Mouse (Mus musculus): ENCODE data around the gene Gpat2. TPM values are rescaled to one million over a fixed set of nuclear protein-coding genes. Genes with fewer than 3 reads are reported as not detected.

Gene Gpat2
- polyA plus RNA-seq, 1 experiment from 2014 or later, result 0.07 TPM

GRCm38 (mm10) chr2:127470661-127471060 is 45.7 kb downstream of the Gpat2 start:
- Histone ChIP-seq H3K4me3 (ENCODE audit: low read depth, low read length) (no peak overlapping the region), H3K4me2 (replicated peaks; ENCODE audit: low read depth) (no peak overlapping the region), H3K9me3 (ENCODE audit: control insufficient read depth) (no peaks in the 10 kb centered on the region), H3K36me3 (ENCODE audit: control insufficient read depth, insufficient read depth) (no peaks in the 10 kb centered on the region), H3K27ac (ENCODE audit: low read depth, low read length) (no peak overlapping the region), H3K9ac (ENCODE audit: low read depth, low read length) (no peak overlapping the region), H3K4me1 (replicated peaks; ENCODE audit: control insufficient read depth, insufficient read depth, low read length) (no peaks in the 10 kb centered on the region), H3K27me3 (replicated peaks; ENCODE audit: control insufficient read depth, insufficient read depth, low read length) (no peaks in the 10 kb centered on the region)
- TF ChIP-seq CTCF (IDR thresholded peaks at IDR 0.05; ENCODE audit: low read depth), result no peak
- 74% methylated on average over 10 of the region's 10 CpGs for WGBS
- no peak for ATAC-seq

GRCm38 (mm10) chr2:127471281-127471680 is 46.3 kb downstream of the Gpat2 start:
- H3K27me3 ChIP-seq (replicated peaks; ENCODE audit: control insufficient read depth, insufficient read depth, low read length), result no peaks in the 10 kb centered on the region
- no peaks in the 10 kb centered on the region for H3K4me1 ChIP-seq (replicated peaks; ENCODE audit: control insufficient read depth, insufficient read depth, low read length)
- no peak overlapping the region for H3K4me3 ChIP-seq (ENCODE audit: low read depth, low read length)
- no peaks in the 10 kb centered on the region for H3K9me3 ChIP-seq (ENCODE audit: control insufficient read depth)
- 77% methylated on average over 8 of the region's 8 CpGs for WGBS
- no peaks in the 10 kb centered on the region for H3K36me3 ChIP-seq (ENCODE audit: control insufficient read depth, insufficient read depth)
- no peak overlapping the region for H3K27ac ChIP-seq (ENCODE audit: low read depth, low read length)
- H3K4me2 ChIP-seq (replicated peaks; ENCODE audit: low read depth), result no peak overlapping the region
- no peak overlapping the region for H3K9ac ChIP-seq (ENCODE audit: low read depth, low read length)
- no peak for ATAC-seq
- no peak for TF ChIP-seq CTCF (IDR thresholded peaks at IDR 0.05; ENCODE audit: low read depth)

GRCm38 (mm10) chr2:127472279-127472678 is 47.3 kb downstream of the Gpat2 start:
- TF ChIP-seq CTCF (IDR thresholded peaks at IDR 0.05; ENCODE audit: low read depth), result no peak
- no peak overlapping the region for H3K4me3 ChIP-seq (ENCODE audit: low read depth, low read length)
- H3K4me2 ChIP-seq (replicated peaks; ENCODE audit: low read depth), result no peak overlapping the region
- no peaks in the 10 kb centered on the region for H3K27me3 ChIP-seq (replicated peaks; ENCODE audit: control insufficient read depth, insufficient read depth, low read length)
- ATAC-seq, result no peak
- WGBS, result 75% methylated on average over 3 of the region's 3 CpGs
- H3K36me3 ChIP-seq (ENCODE audit: control insufficient read depth, insufficient read depth), result no peaks in the 10 kb centered on the region
- no peak overlapping the region for H3K27ac ChIP-seq (ENCODE audit: low read depth, low read length)
- no peaks in the 10 kb centered on the region for H3K9me3 ChIP-seq (ENCODE audit: control insufficient read depth)
- H3K4me1 ChIP-seq (replicated peaks; ENCODE audit: control insufficient read depth, insufficient read depth, low read length), result no peaks in the 10 kb centered on the region
- no peak overlapping the region for H3K9ac ChIP-seq (ENCODE audit: low read depth, low read length)

- ATAC-seq, result no peak
- Histone ChIP-seq H3K27ac (ENCODE audit: low read depth, low read length) (no peak overlapping the region), H3K27me3 (replicated peaks; ENCODE audit: control insufficient read depth, insufficient read depth, low read length) (peaks cover 49% of the 10 kb centered on the region), H3K36me3 (ENCODE audit: control insufficient read depth, insufficient read depth) (no peaks in the 10 kb centered on the region), H3K9me3 (ENCODE audit: control insufficient read depth) (no peaks in the 10 kb centered on the region), H3K4me3 (ENCODE audit: low read depth, low read length) (no peak overlapping the region), H3K9ac (ENCODE audit: low read depth, low read length) (no peak overlapping the region), H3K4me2 (replicated peaks; ENCODE audit: low read depth) (no peak overlapping the region), H3K4me1 (replicated peaks; ENCODE audit: control insufficient read depth, insufficient read depth, low read length) (no peaks in the 10 kb centered on the region)
- no peak for TF ChIP-seq CTCF (IDR thresholded peaks at IDR 0.05; ENCODE audit: low read depth)
- WGBS, result 63% methylated on average over 4 of the region's 4 CpGs
These were observed 54.2 kb downstream of the Gpat2 start for GRCm38 (mm10) chr2:127479210-127479609.

GRCm38 (mm10) chr2:127479763-127480162 is 54.8 kb downstream of the Gpat2 start:
- no peak overlapping the region for H3K27ac ChIP-seq (ENCODE audit: low read depth, low read length)
- H3K4me2 ChIP-seq (replicated peaks; ENCODE audit: low read depth), result no peak overlapping the region
- H3K27me3 ChIP-seq (replicated peaks; ENCODE audit: control insufficient read depth, insufficient read depth, low read length), result peaks cover 55% of the 10 kb centered on the region
- H3K4me3 ChIP-seq (ENCODE audit: low read depth, low read length), result no peak overlapping the region
- no peaks in the 10 kb centered on the region for H3K36me3 ChIP-seq (ENCODE audit: control insufficient read depth, insufficient read depth)
- no peaks in the 10 kb centered on the region for H3K4me1 ChIP-seq (replicated peaks; ENCODE audit: control insufficient read depth, insufficient read depth, low read length)
- H3K9me3 ChIP-seq (ENCODE audit: control insufficient read depth), result no peaks in the 10 kb centered on the region
- no peak overlapping the region for H3K9ac ChIP-seq (ENCODE audit: low read depth, low read length)
- 69% methylated on average over 10 of the region's 10 CpGs for WGBS
- no peak for ATAC-seq
- no peak for TF ChIP-seq CTCF (IDR thresholded peaks at IDR 0.05; ENCODE audit: low read depth)

GRCm38 (mm10) chr2:127481841-127482532 is 57.0 kb downstream of the Gpat2 start:
- no peaks in the 10 kb centered on the region for H3K36me3 ChIP-seq (ENCODE audit: control insufficient read depth, insufficient read depth)
- no peak for ATAC-seq
- H3K4me2 ChIP-seq (replicated peaks; ENCODE audit: low read depth), result peak overlapping the region; percentile 77
- H3K9ac ChIP-seq (ENCODE audit: low read depth, low read length), result no peak overlapping the region
- TF ChIP-seq CTCF (IDR thresholded peaks at IDR 0.05; ENCODE audit: low read depth), result peak; percentile 38; the same call in 1 of the 2 replicates
- H3K4me3 ChIP-seq (ENCODE audit: low read depth, low read length), result peak overlapping the region; percentile 49
- peaks cover 56% of the 10 kb centered on the region for H3K27me3 ChIP-seq (replicated peaks; ENCODE audit: control insufficient read depth, insufficient read depth, low read length)
- no peaks in the 10 kb centered on the region for H3K4me1 ChIP-seq (replicated peaks; ENCODE audit: control insufficient read depth, insufficient read depth, low read length)
- 1% methylated on average over 58 of the region's 59 CpGs for WGBS
- no peaks in the 10 kb centered on the region for H3K9me3 ChIP-seq (ENCODE audit: control insufficient read depth)
- no peak overlapping the region for H3K27ac ChIP-seq (ENCODE audit: low read depth, low read length)

Data from intestine, postnatal 0 days (tissue).